Mouse (Mus musculus): ENCODE results near the gene Hoxd13.

The Hoxd13 gene

DNA sequence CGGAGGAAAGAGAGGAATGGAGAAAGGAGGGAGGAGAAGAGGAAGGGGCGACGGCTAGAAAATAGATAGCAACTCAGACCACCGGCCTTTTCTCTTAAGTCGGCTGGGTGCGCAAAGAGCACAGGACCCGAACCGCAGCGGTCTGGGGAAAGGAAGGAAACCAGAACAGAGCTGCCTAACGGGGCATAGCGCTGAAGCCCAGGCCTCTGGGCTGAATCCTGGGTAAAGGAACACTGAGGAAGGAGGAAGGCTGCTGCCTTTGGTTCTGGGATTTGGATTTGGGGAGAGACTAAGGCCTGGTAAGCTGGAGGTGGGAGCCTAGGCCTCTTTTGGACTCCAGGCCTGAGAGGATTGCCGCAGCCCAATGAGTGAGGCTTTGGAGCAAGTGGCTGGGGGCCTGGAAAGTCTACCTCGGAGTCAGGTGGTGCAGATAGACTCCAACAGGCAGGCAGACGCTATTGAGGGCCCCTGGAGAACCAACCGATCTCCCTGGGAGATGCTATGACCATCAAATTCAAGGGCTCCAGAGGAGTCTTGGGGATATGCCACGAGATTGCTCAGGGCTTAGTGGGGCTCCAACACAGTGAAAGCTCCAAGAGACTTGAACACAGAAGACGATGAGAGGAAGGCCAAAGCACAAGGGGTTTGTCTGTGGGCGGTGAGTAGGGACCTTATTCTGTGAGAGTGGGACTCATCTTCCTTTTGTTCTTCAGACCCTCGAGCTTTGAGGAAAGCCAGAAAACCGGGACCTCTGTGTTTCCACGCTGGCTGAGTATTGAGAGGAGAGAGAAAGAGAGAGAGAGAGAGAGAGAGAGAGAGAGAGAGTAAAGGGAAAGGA, 12.7 kb downstream of the Hoxd13 start:
- no peak for DNase-seq (ENCODE audit: low spot score)

DNA sequence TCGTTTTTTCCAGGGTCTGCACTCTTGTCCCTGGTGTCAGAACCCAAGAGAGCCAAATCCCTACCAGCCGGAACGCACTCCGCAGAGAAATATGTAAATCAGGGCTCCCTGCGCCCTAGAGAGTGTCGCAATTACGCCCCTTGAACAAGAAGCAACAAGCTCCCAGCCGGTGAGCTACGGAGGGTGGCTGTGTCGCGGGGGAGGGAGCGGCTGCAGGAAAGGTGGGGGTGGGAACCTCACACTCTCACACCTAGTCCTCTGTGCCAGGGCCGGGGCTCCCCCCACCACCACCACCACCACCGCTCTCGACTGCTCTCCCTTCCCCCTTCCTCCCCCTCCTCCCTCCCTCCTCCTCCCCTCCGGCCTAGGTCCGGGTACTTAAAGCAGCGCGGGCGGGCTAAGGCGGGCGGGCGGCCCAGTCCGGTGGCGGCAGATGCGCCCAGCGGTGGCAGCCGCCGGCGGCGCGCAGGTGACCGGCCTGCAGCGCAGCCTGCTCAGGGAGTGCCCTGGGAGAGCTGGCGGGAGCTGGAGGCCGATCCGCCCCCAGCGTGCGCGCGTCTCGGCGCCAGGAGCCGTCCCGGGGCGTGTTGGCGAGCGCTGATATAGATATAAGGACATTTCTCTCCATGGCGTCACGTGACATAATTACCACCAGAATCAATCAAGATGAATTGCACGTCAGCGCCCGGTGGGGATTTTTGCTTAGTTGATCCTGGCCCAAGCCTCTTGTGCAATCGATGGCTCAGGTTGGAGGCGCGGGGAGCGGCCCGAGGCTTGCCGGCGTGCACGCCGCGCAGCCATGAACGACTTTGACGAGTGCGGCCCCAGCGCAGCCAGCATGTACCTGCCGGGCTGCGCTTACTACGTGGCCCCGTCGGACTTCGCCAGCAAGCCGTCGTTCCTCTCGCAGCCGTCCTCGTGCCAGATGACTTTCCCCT, 13.8 kb downstream of the Hoxd13 start:
- no peak for DNase-seq (ENCODE audit: low spot score)

GRCm38 (mm10) chr2:74682796-74683195, 14.7 kb downstream of the Hoxd13 start:
- no peak for DNase-seq (ENCODE audit: low spot score)

DNA sequence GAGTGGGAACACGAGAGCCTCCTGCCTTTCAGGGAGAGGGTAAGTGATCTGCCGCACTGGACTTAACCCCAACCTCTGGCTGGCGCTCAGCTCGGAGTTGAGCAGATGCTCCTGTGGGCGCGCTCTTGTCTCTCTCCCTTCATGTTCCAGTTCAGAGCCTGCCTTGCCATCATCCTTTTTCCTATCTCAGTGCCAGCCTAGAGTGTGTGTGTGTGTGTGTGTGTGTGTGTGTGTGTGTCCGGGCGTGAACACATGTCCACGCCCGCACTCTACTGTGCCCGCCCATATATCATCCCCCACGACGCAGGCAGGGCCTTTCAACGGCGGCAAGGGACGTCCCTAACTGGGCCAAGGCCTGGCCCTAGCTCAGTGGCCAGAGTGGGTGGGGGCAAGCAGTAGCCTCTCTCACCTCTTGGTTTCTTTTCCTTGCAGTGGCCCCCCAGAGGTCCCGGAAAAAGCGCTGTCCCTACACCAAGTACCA, 15.4 kb downstream of the Hoxd13 start:
- DNase-seq (ENCODE audit: low spot score) = no peak

- DNase-seq (ENCODE audit: low spot score) = no peak
These were observed 16.0 kb downstream of the Hoxd13 start for GRCm38 (mm10) chr2:74684106-74684505.

GRCm38 (mm10) chr2:74685059-74685603, 17.0 kb downstream of the Hoxd13 start:
- DNase-seq (ENCODE audit: low spot score) = no peak

GRCm38 (mm10) chr2:74686301-74686987, 18.3 kb downstream of the Hoxd13 start:
- DNase-seq (ENCODE audit: low spot score) = no peak

DNA sequence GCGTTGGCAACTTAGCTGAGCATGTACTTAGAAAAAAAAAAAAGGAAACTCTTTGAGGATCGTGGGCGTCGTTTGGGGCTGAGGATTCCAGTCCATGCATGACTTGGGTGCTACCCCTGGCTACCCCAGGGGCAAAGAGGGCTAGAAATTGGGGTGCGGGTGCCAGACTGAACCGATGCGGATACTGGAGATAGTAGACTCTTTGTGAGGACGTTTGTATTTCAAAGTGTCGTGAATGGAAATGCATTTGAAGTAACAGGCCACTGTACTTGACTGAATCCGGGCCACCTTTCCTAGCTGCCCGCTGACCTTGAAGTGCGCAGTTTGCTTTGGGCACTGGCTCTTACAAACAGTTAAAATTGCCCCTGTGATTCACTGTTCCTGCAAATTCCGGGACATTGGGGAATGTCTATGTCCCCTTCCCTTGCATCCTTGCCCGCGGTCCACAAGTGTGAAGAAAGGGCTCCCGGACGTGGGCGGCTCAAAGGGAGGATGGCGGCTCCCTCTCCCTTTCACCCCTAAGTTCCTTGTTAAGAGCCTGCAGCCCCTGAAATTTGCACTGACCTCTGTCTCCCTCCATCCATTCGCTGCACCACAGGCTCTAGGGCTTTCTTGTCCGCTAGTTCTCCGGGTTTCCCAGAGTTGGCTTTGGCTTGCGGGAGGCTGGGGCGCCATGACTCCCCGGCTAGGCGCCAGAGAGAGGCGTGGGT, 19.0 kb downstream of the Hoxd13 start:
- no peak for DNase-seq (ENCODE audit: low spot score)

GRCm38 (mm10) chr2:74687698-74688555, 19.8 kb downstream of the Hoxd13 start:
- DNase-seq (ENCODE audit: low spot score) = no peak

GRCm38 (mm10) chr2:74688795-74689573, 20.9 kb downstream of the Hoxd13 start:
- no peak for DNase-seq (ENCODE audit: low spot score)

DNA sequence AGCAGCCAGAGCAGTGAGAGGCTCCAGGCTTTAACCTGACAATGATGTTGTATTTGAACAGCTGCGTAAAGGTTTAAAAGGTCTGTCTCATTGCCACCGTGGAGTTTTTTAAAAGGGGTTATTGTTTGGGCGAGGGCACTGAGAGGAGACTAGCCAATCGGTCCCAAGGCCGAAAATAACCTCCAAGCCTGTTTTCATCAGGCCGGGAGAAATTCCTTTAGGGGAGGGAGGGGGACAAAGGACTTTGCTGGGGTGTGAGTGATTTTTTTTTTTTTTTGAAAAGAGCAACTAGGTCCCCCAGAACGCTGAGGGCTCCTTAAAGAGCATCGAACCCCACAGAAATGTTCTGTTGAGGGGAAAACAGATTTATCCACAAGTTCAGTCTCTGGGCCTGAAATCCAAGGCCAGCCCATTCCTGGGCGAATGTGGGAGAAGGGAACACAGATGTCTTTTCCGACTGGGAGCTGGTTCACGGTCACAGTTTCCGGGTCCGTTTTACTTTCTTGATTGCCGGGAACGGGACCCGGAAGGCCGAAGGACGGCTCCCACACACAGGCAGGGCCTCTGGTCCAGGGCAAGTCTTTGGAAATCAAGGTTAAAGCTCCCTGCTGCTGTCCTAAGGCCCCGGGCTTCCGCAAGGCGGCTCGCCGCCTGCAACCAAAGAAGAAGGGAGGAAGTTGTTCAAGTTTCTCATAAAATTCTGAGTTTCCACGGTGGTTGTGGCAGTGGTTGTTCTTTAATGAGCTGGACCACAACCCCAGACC, 21.6 kb downstream of the Hoxd13 start:
- DNase-seq (ENCODE audit: low spot score) = no peak

DNA sequence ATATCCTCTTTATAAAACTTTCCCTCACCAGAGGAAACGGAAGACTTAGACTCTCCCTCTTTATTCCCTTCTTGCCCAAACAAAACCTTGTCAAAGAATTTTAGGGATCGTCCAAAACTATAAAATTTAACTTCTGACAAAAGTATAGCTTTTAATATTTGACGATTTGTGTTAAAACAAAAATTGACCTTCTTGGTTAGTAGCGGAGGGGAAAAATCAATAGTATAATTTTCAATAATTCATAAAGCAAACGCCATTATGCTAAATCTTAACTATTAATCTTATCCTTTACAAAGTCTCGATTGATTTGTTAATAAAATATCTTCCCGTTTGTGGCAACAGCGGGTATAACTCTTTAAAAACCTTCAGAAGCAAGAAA, 22.2 kb downstream of the Hoxd13 start:
- DNase-seq (ENCODE audit: low spot score) = no peak

DNA sequence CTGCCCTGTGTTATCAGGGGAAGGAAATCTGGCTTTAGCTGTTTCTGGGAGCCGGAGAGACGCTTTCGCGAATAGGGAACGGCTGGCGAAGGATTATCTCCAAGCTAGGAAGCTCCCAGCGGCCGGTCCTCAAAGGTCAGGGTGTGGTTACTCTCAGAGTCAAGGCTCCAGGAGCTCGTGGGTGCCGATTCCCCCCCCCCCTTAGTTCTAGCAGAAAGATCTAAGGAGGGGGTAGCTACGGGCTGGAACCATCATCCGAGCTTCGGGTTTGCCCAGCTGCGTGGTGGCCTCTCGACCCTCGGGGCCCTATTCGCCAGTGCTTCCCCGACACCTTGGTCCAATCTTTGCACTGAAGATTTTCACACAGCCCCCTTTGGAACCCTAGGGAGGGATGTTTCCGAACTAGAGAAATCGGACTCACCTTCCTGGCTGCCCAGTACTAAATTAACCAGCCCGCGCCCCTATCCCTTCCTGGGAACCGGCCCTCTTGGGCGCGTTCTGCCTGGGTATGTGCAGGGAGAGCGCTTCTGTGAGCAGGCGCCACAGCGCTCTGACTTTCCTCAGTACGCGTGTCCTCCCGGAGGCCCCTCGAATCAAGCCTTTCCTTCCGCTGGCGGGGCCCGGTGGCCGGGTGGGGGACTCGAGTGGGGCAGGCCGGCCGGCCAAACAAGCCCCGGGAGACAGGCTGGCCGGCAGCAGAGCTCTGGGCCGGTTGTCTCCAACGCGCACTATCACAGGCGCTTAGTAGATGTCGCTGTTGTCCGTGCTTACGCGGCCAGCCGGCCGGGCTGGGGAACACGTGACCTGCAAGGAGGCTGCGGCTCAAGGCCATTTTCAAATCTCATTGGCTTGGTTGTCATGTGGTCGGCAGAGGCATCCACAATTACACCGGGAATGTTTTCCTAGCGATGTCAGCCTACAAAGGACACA, 23.2 kb downstream of the Hoxd13 start, which contains the start of gene Hoxd10:
TSS of gene Hoxd10 (plus strand) at position 903 of the 930 bp plus-strand sequence.
- no peak for DNase-seq (ENCODE audit: low spot score)

GRCm38 (mm10) chr2:74691995-74692807, 24.1 kb downstream of the Hoxd13 start:
- DNase-seq (ENCODE audit: low spot score) = no peak

DNA sequence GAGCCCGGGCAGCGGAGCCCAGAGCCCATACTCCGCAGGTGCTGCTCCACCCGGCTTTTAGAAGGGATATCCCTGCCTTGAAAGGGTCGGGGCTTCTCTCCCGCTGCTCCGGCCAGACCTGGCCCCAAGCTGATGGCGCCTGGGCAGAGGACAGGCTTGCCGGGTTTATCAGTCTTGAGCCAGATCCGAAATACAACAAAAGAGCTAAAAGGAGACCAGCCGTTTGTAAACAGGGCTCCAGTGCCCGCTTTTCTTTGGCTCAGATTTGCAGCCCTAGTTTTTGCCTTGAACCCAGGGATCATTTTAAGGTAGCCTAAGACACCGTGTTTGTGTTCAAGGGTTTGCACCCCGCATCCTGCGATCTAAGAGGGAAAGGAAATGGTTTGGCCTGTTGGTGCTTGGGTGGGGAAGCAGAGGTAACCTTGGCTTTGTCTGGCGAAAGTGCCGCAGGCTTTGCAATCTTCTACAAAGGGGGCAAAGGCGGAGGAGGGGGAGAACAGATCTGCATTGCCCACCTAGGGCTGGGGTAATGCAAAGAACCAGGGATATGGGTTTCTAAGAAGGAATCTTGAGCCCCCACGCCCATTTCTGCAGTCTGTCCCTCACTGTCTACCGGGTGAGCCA, 24.8 kb downstream of the Hoxd13 start:
- DNase-seq (ENCODE audit: low spot score) = no peak

DNA sequence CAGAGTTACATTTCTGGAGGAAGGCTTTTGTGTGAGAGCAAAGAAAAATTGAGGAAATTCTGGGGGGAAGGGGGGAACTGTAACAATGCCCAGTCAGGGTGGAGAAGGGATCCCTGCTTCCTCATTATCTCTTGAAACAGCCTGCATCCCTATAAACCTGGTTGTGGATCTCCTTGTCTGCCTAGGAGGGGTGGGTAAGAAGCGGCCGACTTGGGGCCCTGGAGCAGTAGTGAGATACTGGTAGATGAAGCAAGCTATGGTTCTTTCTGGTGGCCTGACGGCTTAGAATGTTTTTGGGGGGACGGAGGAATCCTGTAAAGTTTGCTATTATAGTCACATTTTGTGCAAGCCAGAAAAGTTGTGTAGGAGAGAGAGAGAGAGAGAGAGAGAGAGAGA, 25.3 kb downstream of the Hoxd13 start:
- no peak for DNase-seq (ENCODE audit: low spot score)

Data from layer of hippocampus, adult 9-10 months (tissue).